Mouse (Mus musculus): ENCODE results near the gene Dgat2.

Gene Dgat2

GRCm38 (mm10) chr7:99136789-99137188 is 45.7 kb downstream of the Dgat2 start:
- DNase-seq, result no peak

DNA sequence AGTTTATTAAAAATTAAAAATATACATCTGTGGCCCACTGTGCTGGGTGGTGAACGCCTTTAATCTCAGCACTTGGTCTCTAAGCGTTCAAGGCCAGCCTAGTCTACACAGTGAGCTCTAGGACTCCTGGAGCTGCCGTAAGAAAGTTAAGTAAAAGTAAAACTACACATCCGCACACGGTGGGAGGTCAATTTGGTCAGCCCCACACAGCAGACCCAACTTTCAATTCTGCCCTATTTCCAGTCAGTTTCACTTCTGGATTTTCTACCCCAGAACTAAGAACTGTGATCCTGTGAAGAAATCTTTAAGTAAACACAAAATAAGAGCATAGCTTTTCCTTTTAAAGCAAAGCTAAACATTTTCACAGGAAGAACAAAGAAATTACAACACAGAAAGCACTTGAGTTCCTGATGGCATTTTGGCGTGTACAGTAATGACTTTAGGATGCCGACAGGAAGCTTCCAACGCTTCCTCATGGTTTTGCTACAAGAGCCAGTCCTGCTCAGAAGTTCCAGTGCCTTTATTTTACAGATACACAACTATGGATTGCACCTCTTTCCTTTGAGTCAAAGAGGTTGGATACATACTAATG is 48.6 kb downstream of the Dgat2 start:
- peak; percentile 90 for DNase-seq

GRCm38 (mm10) chr7:99132597-99132996 is 49.9 kb downstream of the Dgat2 start:
- DNase-seq, result peak; percentile 94

GRCm38 (mm10) chr7:99131819-99132353 is 50.6 kb downstream of the Dgat2 start:
- no peak for DNase-seq

DNA sequence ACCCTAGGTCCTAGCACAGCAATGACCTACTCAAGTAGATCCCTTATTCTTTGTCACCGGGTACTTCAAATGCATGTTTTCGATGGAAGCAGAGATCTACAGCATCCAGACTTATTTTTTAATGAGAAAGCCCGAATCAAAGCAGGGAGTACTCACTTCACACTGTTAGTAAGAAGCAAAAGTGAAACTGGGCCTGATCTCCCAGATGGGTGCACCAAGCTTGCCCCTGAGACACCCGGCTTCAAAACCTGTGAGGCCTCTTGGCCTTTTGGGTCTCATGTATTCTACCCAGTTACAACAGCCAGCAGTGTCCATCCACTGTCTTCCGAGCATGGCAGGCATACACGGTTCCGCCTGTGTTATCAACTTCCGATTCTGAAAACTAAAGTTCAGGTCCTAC is 53.6 kb downstream of the Dgat2 start:
- no peak for DNase-seq

DNA sequence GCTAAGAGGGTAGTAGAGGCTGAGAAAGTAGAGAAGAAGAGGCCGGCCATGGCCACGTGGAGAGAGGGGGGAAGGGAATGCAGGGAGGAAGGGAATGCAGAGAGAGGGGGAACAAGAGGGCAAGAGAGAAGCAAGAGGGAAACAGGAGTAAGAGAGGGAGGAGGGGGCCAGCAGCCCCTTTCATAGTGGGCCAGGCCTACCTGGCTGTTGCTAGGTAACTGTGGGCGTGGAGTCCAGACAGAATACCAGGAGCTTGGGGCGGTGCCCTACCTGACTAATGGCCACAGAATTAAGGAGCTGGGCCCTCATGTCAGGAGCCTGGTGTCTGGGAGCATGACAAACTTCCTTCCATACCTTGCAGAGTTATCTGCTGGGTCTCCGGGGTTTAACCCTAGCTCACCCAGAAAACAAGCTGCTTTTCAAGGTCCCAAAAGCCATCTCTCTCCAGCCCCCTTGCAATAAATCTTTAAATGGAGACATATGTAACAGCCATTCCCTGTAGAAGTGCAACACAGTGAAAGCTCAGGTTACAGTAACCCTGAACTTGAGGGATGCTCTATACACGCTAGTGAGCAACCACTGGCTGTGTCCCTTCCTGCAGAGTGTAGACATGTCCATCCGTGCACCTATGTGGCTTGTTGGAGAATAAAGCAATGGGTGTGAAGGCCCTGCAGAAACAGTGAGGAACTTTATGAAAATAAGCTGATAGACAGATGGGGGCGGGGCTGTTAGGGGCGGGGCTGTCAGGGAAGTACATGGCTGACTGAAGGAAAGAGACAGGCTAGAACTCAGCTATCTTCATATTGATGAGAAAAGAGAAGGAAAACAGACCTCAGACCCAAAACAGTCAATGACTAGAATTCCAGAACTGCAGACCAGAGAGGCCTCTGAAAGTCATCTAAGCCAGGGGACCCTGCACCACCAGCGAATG is 54.2 kb downstream of the Dgat2 start:
- peak; percentile 91 for DNase-seq

GRCm38 (mm10) chr7:99126057-99126456 is 56.5 kb downstream of the Dgat2 start:
- peak; percentile 94 for DNase-seq

GRCm38 (mm10) chr7:99122651-99123050 is 59.9 kb downstream of the Dgat2 start:
- DNase-seq, result no peak

DNA sequence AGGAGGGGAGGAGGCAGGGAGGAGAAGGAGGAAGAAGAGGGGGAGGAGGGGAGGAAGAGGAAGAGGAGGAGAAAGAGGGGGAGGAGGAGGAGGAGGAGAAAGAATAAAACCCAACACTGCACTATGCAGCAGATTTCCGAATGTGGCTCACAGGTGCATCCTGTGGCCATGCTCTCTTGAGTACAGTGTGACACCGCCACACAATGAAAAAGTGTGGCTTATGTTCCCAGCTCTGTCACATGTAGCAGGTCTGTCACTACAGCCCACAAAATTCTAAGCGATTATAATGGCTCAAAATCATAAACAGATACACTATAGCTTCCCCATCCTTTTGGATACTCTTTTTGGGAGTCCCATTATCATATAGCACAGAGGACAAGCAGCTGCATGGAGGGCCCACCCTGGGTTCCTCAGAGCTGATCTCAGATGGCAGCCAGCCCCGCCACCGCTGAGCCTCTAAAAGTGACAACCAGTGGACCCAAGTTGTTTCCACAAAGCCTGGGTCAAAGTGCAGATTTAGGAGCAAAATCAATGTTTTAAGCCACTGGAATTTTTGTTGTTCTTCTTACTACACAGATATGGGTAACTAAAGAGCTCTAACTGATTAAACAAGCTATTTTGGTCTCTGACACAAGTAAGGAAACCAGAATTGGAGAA is 61.5 kb downstream of the Dgat2 start:
- no peak for DNase-seq

GRCm38 (mm10) chr7:99120082-99120481 is 62.4 kb downstream of the Dgat2 start:
- no peak for DNase-seq

DNA sequence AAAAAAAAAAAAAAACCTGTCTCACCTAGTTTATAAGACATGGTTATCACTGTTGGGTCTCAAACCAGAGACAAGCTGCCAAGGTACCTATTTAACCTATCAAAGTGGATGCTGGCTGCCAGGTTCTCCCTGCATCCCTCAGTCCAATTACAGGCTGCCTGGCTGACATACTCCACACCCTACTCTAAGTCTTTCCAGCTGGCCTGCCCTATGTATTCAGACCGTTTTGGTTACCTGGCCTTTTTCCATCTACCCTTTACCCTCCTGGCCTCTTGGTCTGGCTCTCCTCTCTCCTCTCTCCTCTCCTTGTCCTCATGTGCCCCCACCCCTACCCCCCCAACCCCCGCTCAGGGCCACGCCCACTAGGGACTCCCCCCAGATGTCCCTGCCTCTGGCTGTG is 65.7 kb downstream of the Dgat2 start:
- DNase-seq, result peak; percentile 81

DNA sequence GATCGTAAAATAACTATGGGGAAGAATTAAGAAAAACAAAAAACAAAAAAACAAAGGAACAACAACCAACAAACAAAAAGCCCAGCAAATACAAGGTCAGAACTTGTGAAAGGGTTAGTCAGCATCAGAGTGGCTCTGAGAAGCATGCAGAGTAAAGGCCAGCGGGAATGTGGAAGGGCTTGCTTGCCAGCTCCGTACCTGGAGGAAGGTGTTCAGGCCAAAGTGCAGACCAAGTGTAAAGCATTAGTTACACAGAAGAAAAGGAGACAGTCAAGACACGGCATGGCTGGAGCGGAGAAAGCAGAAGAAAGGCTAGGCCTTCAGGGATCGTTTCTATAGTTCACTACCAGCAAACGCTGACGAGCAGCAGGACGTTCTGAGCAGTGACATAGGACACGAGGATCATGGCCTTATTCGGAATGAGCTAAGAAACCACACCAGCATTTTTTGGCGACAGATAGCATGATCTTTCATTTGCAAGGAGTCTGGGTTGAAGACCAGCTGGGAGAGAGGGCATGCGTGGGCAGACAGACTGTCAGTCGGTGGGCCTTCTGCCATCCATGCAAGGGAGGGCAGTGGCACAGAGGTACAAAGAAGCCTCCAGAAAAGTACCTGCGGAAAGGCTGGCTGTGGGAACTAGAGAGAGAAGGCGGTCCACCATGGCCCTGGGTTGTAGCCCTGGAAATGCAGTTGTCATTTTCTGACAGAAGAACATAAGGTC is 68.4 kb downstream of the Dgat2 start:
- peak; percentile 85 for DNase-seq

DNA sequence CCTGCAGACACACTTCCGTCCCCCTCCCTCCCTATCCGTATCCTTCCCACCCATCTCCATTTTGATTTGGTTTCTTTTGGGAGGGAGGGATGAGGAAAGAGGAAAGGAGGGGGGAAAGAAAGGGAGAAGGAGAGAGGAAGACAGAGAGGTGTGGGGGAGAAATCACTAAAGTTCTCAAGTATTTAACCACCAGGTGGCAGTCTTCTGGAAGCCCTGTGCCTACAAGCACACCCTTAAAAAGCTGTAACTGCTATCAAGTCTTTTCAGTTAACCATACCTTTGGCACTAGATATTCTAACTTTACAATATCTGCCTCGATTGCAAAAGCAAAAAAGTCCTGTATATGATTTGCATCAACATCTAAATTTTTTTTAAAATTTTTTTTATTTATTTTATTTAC is 75.0 kb downstream of the Dgat2 start:
- peak; percentile 72 for DNase-seq

DNA sequence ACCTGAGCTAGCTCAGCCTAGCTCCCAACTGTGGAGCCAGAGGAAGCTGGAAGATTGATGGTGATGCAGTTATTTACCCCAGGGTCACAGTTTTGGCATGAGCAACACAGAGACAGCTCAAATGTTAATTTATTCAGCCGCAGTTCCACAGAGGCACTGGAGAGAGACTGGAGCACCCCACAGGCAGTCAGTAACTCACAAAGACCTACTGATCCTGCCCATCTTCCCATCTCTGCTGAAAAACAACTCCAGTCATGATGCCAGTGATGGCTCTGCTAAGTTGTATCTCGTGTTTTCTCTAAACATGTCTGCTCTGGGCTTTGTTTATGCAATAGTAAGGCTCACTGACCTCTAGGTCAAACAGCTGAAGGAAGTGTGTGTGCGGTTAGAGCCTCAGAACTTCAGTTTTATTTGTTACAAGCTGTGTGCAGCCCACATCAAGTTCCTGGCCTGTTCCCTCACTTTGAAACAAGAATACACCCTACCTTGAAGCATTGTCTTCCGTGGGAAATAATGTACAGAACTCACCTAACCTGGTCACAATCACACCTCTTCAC is 75.7 kb downstream of the Dgat2 start:
- DNase-seq, result peak; percentile 86

Data from heart, adult 11 months (tissue).